Mouse (Mus musculus): ENCODE results near the gene Ptms.

Ptms gene

GRCm38 (mm10) chr6:124919695-124920317 is at the start of gene Ptms:
TSS of gene Ptms (minus strand) at chr6:124920103.
- peak; percentile 78 to 82 for DNase-seq (ENCODE audit: low spot score in 2 of 2)

- DNase-seq (ENCODE audit: low spot score in 2 of 2): peak in 1 of 2 experiments; percentile 30
Measured at GRCm38 (mm10) chr6:124967766-124968165, 47.9 kb upstream of the Ptms start.

- peak in 1 of 2 experiments; percentile 21 for DNase-seq (ENCODE audit: low spot score in 2 of 2)
Measured at GRCm38 (mm10) chr6:124966466-124967118, 46.7 kb upstream of the Ptms start.

- no peak for DNase-seq (ENCODE audit: low spot score in 2 of 2)
Measured at GRCm38 (mm10) chr6:124965747-124966146, 45.8 kb upstream of the Ptms start.

GRCm38 (mm10) chr6:124965088-124965719 is 45.3 kb upstream of the Ptms start, which contains the start of gene Cops7a:
TSS of gene Cops7a (minus strand) at chr6:124965538.
- peak; percentile 95 to 97 for DNase-seq (ENCODE audit: low spot score in 2 of 2)

GRCm38 (mm10) chr6:124964638-124965037 is 44.7 kb upstream of the Ptms start:
- no peak for DNase-seq (ENCODE audit: low spot score in 2 of 2)

- DNase-seq (ENCODE audit: low spot score in 2 of 2): no peak
Measured at GRCm38 (mm10) chr6:124961021-124961420, 41.1 kb upstream of the Ptms start.

GRCm38 (mm10) chr6:124959960-124960359 is 40.1 kb upstream of the Ptms start:
- no peak for DNase-seq (ENCODE audit: low spot score in 2 of 2)

- DNase-seq (ENCODE audit: low spot score in 2 of 2): no peak
Measured at GRCm38 (mm10) chr6:124958127-124958526, 38.2 kb upstream of the Ptms start.

GRCm38 (mm10) chr6:124955212-124955611 is 35.3 kb upstream of the Ptms start:
- DNase-seq (ENCODE audit: low spot score in 2 of 2): no peak

GRCm38 (mm10) chr6:124953991-124954715 is 34.2 kb upstream of the Ptms start:
- no peak for DNase-seq (ENCODE audit: low spot score in 2 of 2)

GRCm38 (mm10) chr6:124943526-124943925 is 23.6 kb upstream of the Ptms start:
- no peak for DNase-seq (ENCODE audit: low spot score in 2 of 2)

GRCm38 (mm10) chr6:124941679-124942078 is 21.8 kb upstream of the Ptms start:
- no peak for DNase-seq (ENCODE audit: low spot score in 2 of 2)

- DNase-seq (ENCODE audit: low spot score in 2 of 2): no peak
Measured at GRCm38 (mm10) chr6:124938554-124938953, 18.7 kb upstream of the Ptms start.

GRCm38 (mm10) chr6:124937493-124937892 is 17.6 kb upstream of the Ptms start:
- no peak for DNase-seq (ENCODE audit: low spot score in 2 of 2)

- no peak for DNase-seq (ENCODE audit: low spot score in 2 of 2)
Measured at GRCm38 (mm10) chr6:124936681-124937080, 16.8 kb upstream of the Ptms start.

GRCm38 (mm10) chr6:124934670-124935069 is 14.8 kb upstream of the Ptms start:
- DNase-seq (ENCODE audit: low spot score in 2 of 2): no peak

- no peak for DNase-seq (ENCODE audit: low spot score in 2 of 2)
Measured at GRCm38 (mm10) chr6:124933127-124933526, 13.2 kb upstream of the Ptms start.

- DNase-seq (ENCODE audit: low spot score in 2 of 2): no peak
Measured at GRCm38 (mm10) chr6:124932314-124932695, 12.4 kb upstream of the Ptms start.

- DNase-seq (ENCODE audit: low spot score in 2 of 2): no peak
Measured at GRCm38 (mm10) chr6:124931525-124932313, 11.8 kb upstream of the Ptms start.

GRCm38 (mm10) chr6:124930754-124931524 is 11.0 kb upstream of the Ptms start, which contains the start of gene Mlf2:
TSS of gene Mlf2 (plus strand) at chr6:124931386.
- DNase-seq (ENCODE audit: low spot score in 2 of 2): peak; percentile 96 to 97

All from spleen, postnatal 36 days (tissue).